Mouse (Mus musculus) megakaryocyte, embryonic 14.5 days (primary cell): ENCODE results near the gene Cenpl.

Experiments used
- FLI1 ChIP-seq: IDR thresholded peaks from 2 replicates; pipeline ENCODE4 v1.6.1; 2012; ENCODE audit warnings: low read length, inconsistent platforms, mixed read lengths
- GATA1 ChIP-seq: IDR thresholded peaks from 3 replicates; pipeline ENCODE4 v1.6.1; 2012; ENCODE audit warnings: mixed read lengths, low read length, inconsistent platforms, borderline replicate concordance

DNA sequence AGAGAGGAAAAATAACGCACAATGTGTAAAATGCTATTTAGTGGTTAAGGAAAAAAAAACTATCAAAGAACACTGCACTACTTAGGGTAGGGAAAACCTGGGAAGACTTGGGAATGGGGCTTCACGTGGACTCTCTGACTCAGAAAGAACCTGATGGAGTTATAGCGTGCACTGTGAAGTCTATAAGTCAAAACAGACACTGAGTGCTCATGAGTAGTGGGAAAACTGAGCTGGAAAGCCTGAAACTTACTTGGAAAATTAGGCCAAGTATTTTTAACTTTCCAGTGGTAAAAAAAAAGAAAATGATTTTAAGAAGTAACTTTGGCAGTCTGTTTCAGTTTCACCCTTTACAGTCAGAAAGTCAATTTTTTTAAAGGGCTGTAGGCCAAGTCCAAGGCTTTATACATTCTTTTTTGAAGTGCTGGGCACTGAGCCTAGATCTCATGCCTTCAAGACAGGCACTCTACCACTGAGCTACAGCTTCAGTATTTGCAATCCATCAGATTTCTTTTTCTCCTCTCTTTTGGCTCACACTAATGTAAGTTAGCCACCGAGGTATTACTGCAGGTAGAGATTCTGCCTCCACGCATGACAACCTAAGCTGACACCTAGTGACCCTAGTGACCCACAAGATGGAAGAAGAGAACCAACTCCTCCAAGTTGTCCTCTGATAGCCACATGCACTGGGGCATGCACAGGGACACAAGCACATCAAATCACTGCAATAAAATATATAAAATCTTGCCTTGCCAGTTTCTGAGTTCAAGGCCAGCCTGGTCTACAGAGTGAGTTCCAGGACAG, 44.9 kb upstream of the Cenpl start:
- TF ChIP-seq GATA1 (no peak), FLI1 (no peak)
